Mouse (Mus musculus) embryo, embryonic 9.5 days (tissue): ENCODE measurements around the gene 2610008E11Rik.
A peak's percentile ranks its signal among the peaks of the same experiment; 100 is the strongest.
"Not testable (repeated sequence)": the region's sequence is repeated elsewhere in the genome, so short reads cannot be mapped to it uniquely, and the experiment has no call there.

ENCODE experiments used
- DNase-seq: peaks from one replicate; pipeline ENCODE4 v3.0.0-alpha.2; 2017; ENCODE audit errors: extremely low spot score

2610008E11Rik gene

DNA sequence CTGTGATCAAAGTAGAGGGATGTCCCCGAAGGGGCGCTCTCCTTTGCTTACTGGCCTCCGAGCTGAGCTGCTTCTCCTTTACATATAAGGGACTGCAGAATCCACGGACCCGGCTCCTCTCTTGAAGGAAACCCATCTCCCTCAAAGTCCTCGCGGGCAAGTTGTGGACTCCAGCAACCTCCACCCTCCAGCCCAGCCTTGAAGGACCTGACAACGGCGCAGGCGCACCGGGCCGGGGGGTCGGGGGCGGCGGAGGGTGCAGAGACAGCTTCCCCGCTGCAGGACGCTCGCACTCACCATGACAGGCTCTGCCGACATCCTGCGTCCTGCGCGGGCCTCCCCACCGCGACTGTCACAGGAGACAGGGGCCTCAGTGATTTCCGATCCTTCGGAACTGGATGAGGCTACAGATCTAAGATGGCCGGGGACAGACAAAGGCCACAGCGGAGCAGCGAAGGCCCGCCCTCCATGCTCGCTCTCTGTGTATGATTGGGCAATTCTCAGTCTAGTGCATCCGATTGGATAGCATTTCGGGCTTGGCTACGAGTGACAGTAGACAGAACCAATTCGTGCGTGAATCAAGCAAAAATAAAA is at the start of gene 2610008E11Rik:
TSS of gene 2610008E11Rik (minus strand) at position 440 of the 594 bp plus-strand sequence.
- DNase-seq, result peak; percentile 90

DNA sequence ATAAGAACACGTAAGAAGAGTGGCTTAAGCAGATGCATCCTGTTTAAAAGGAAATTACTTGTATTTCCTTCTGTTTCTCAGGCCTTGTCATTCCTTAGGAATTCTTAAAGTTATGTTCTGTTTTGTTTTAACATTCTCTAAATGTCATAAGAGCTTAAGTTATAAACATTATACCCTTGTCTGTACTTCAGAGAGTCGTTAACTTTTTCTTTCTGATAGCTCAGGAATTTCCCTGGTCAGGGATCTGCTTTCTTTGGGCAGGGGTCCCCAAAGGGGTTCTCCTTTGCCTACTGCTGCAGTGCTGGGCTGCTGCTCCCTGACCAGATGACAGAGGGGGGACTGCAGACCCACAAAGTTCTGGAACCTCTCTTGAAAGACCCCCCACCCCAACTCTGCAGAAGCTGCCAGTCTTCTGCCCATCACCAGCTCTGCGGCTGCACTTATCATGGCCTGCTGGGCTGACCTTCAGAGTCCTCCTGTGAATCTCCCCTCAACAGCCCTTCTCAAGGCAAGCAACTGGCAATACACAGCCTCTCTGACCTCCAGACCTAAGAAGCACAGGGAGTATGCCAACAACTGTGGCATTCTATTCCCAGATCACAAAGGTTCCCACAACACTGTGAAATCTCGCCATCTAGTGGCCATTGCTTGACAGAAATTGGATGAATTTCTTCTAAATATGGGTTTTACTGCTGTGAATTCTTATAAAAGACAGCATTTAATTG is 18.9 kb upstream of the 2610008E11Rik start:
- peak; percentile 66 for DNase-seq

DNA sequence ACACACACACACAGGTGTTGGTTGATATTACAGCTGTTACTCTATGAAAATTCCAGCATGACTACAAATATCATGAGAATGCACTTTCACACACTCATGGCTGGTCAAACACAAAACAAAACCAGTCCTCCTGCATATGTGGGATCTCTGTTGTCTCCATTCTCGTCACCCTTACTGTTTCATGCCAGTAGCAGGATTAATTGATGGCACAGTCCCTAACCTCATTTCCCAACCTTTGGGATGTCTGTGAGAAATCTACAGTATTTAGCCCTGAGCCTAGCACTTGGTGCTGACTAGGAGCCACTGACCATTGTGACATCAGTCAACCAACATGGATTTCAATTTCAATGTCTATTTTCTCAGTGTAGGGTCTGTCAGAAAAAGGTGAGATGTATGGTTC is 17.7 kb upstream of the 2610008E11Rik start:
- no peak for DNase-seq

DNA sequence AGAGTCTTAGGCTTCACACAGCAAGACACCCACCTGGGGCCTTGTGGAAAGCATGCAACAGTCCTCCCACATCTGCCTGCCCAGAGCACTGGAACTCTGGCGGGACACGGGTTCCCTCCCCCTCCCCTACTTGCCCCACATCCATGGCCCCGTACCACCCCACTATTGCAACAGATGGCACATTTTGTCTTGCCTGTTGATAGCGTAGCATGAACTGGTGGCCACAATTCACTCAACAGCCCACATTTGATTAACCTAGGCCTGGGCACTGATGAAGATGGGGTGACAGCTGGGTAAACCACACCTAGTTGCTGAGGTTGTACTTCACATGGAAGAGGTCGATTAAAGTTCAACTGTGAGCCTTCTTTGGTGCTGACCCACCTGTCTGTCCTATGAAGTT is 13.1 kb upstream of the 2610008E11Rik start:
- DNase-seq, result no peak

DNA sequence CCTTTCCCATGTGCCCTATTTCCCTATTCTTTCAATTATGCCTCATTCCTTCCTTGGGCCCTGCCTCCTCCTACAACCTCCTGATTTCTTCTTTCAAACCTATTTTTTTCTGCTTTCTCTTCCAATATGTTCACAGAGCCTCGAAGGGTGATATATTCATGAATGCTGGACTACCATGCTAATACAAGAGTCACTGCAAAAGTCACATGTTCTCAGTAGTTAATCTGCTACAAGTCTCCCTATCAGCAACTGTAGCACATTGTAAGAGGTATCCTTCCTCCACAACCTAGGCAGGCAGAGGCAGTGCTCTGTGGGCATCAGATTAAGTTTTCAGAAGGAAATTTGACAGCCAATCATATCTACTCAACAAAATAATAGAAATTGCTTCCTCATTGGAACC is 11.8 kb upstream of the 2610008E11Rik start:
- DNase-seq, result no peak

DNA sequence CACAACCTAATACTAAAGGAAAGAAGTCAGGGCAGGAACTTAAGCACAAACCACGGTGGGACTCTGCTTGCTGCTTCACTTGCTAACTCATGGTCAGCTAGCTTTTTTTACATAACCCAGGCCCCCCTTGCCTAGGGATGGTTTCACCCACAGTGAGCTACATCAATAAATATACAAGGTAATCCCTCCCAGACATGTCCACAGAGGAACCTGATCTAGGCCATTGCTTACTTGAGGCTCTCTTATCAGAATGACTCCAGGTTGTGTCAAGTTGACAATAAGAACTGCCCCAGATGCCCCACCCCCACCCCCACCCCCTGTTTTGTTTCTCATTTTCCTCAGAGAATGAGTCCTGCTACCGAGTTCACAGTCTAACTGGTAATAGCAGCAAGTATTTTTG is 10.1 kb upstream of the 2610008E11Rik start:
- no peak for DNase-seq

DNA sequence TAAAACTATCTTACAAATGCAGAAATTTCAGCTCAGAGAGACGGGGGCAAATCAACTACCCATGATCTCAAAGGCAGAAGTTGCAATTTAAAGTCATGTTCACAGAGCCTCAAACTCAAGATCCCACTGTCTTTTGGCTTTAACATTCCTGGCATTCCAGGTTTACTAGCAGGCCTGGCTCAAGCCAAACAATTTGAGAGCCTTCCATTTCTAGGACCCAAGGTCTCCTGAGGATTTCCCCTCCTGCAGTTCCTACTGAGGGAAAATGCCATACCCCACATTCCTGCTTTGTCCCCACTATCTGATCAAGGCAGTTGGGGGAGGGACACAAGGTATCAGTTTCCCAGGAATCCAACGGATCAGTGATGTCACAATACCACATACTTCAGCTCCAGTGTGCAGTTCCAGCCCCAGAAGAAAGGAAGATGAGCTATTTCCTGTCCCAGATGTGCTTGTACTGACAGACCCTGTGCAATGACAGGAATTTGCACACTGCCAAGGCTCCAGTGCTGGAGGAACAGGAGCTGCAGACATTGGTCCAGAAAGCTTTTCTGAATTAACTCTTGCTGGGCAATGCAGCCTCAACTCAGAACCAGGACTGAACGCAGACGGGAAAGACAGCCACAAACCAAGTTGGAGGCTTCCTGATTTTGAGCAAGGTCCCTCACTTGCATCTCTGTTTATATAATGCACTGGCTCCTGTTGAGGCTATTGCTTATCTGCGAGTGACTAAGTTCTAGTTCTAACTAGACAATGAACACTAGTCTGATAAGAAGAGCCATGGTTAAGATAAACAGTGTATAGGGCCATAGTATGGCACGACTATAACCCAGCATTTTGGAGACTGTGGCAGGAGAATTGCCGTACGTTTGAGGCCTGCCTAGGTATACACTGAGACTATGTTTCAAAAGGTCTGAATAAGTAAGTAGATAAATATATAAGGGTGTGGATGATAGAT is 9.2 kb upstream of the 2610008E11Rik start:
- DNase-seq, result peak; percentile 45

DNA sequence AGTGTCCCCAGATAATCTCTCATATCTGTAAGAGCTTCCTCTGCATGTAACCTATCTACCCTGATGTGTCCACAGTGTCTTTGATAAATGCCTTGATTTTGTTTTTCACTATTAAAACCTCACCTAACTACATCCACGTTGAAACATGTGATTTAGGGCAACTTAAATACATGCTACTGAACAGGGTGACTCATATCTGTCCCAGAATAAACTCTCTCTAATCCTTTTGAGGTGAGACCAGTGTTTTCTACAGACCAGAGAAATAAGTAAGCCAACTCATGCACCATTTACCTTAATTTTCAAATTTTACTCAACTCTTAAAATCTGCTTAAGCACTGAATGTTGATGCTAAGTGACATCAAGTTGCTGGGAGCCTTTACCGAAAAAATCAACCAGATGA is 694 bp downstream of the 2610008E11Rik start:
- DNase-seq, result no peak

DNA sequence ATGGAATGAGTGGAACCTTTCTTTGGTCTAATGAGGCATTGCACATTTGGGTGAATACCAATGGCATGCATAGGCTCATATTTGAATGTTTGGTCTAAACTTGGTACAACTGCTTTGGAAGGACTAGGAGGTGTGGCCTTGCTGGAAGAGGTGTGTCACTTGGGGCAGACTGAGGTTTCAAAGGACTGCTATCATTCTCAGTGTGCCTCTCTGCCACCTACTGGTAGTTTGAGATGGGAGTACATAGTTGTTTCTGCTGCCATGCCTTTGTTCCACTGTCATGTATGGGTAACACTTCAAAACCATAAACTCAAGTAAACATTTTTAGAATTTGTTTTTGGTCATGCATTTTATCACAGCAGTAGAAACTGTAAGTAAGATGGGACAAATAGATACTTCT is 5.7 kb downstream of the 2610008E11Rik start:
- no peak for DNase-seq

DNA sequence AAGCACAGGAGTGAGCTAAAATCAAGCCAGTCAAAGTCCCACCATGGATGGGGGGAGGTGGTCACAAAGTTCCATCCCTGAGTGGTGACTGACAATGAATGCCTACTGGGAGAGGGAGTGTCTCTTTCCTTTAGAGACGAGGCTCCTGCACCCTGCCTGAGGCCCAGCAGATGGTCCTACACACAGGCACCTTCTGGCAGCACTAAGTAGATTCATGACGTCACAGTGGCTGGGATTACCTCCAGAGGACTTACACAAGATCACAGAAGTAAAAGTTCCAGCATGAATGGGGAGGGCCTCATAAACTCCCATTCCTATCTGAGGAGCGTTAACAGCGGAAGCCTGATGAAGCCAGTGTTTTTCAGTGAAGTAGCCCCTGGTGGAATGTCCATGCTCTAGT is 8.4 kb downstream of the 2610008E11Rik start:
- no peak for DNase-seq

DNA sequence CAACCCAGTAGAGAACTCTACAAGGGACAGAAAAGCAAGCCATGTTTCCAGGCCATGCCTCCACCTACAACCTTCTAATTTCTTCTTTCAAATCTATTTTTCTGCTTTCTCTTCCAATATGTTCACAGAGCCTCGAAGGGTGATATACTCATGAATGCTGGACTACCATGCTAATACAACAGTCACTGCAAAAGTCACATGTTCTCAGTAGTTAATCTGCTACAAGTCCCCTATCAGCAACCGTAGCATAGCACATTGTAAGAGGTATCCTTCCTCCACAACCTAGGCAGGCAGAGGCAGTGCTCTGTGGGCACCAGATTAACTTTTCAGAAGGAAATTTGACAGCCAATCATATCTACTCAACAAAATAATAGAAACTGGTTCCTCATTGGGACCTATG is 10.8 kb downstream of the 2610008E11Rik start:
- no peak for DNase-seq

DNA sequence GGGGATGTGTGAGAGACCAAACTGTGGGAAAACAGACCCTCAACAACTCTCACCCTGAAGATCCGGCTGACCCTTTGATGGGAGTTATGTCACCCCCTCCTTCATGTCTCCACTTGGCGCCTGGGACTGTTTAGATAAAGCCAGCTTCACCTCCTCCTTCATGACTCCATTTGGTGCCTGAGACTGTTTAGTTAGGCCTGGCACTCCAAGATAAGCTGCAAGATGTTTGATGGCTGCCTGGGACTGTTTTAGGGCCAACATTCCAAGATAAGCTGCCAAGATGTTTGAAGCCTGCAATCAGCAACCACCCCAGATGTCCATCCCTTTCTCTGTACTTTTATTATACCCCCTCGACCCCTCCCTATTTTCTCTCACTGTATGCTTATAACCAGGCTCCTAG is 40.0 kb downstream of the 2610008E11Rik start:
- not testable (repeated sequence) for DNase-seq

DNA sequence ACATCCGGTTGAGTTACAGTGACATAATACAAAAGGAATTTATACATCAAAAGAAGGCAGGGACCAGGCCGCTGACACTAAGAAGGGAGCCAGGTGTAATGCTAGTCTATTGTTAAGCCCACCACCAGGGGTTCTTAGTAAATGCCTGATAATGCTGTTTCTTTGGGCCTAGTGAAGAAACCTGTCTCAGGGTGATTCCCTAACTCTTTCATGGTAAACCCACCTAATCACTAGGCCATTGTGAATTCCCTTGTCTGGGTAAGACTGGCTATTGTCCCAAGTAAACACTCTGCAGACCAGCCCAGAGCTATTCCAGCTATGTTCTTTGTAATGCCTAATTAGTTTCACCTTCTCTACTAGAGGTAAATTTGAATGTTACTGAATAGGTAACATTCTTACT is 54.9 kb downstream of the 2610008E11Rik start:
- DNase-seq, result not testable (repeated sequence)

DNA sequence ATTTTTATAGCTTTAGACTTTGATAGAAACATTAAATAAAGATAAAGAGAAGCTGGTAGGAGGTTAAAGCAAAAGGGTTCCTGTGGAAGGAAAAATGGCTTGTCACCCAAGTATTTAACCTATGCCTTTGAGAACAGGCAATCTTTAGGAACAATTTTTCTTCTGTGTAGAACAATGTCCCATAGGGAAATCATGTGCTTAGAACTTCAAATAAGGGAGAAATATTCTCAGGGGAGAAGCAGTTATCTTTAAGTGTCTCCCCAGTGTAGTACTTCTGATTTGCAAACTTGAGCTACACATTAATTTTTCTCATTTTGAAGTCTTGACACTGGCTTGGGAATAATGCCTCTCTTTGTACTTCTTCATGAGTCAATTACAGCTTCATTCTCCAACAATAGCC is 69.0 kb downstream of the 2610008E11Rik start, which contains the start of gene Olfr57:
TSS of gene Olfr57 (plus strand) at position 301 of the 400 bp plus-strand sequence.
- DNase-seq, result no peak
